Mouse (Mus musculus) CD4-positive helper T cell, adult 2 months (primary cell): ENCODE results near the gene Ltc4s.
A peak's percentile ranks its signal among the peaks of the same experiment; 100 is the strongest.

Experiments
- DNase-seq: peaks from one replicate; pipeline ENCODE4 v3.0.0-alpha.2; 2012; ENCODE audit warnings: low read depth, missing footprints, low spot score

Ltc4s gene

GRCm38 (mm10) chr11:50248473-50249171, 10.2 kb upstream of the Ltc4s start:
- no peak for DNase-seq

GRCm38 (mm10) chr11:50245269-50245668, 6.9 kb upstream of the Ltc4s start:
- DNase-seq = no peak

- no peak for DNase-seq
Measured at GRCm38 (mm10) chr11:50243926-50244325, 5.5 kb upstream of the Ltc4s start.

- DNase-seq = no peak
Measured at GRCm38 (mm10) chr11:50240235-50240911, 2.0 kb upstream of the Ltc4s start.

GRCm38 (mm10) chr11:50238821-50239791, 690 bp upstream of the Ltc4s start:
- no peak for DNase-seq

GRCm38 (mm10) chr11:50236937-50237835, 1.2 kb downstream of the Ltc4s start:
- no peak for DNase-seq

- peak; percentile 94 for DNase-seq
Measured at GRCm38 (mm10) chr11:50236540-50236936, 1.9 kb downstream of the Ltc4s start.

GRCm38 (mm10) chr11:50234606-50235005, 3.8 kb downstream of the Ltc4s start:
- no peak for DNase-seq

GRCm38 (mm10) chr11:50233993-50234392, 4.4 kb downstream of the Ltc4s start:
- peak; percentile 40 for DNase-seq

- DNase-seq = peak; percentile 31
Measured at GRCm38 (mm10) chr11:50233022-50233421, 5.4 kb downstream of the Ltc4s start.

GRCm38 (mm10) chr11:50231411-50231810, 7.0 kb downstream of the Ltc4s start:
- peak; percentile 83 for DNase-seq

- no peak for DNase-seq
Measured at GRCm38 (mm10) chr11:50230481-50231304, 7.7 kb downstream of the Ltc4s start.

GRCm38 (mm10) chr11:50229252-50229910, 9.0 kb downstream of the Ltc4s start:
- DNase-seq = no peak

- DNase-seq = no peak
Measured at GRCm38 (mm10) chr11:50228772-50229171, 9.6 kb downstream of the Ltc4s start.

- no peak for DNase-seq
Measured at GRCm38 (mm10) chr11:50227736-50228135, 10.7 kb downstream of the Ltc4s start.

GRCm38 (mm10) chr11:50227226-50227625, 11.2 kb downstream of the Ltc4s start:
- DNase-seq = no peak

GRCm38 (mm10) chr11:50226406-50226805, 12.0 kb downstream of the Ltc4s start:
- DNase-seq = no peak

- peak; percentile 44 for DNase-seq
Measured at GRCm38 (mm10) chr11:50225611-50226378, 12.6 kb downstream of the Ltc4s start.
